Mouse (Mus musculus): ENCODE measurements around the gene Jmy. TPM values are rescaled to one million over a fixed set of nuclear protein-coding genes. Genes with fewer than 3 reads are reported as not detected.
A peak's percentile ranks its signal among the peaks of the same experiment; 100 is the strongest.

Gene Jmy
- 22.0 and 23.8 TPM in 2 replicates for total RNA-seq (2014; rRNA removed)
- 5.0 and 7.8 TPM in 2 replicates for polyA plus RNA-seq (2015; fragmentation: Nextera tagmentation; extraction: Ambion mirVana)

DNA sequence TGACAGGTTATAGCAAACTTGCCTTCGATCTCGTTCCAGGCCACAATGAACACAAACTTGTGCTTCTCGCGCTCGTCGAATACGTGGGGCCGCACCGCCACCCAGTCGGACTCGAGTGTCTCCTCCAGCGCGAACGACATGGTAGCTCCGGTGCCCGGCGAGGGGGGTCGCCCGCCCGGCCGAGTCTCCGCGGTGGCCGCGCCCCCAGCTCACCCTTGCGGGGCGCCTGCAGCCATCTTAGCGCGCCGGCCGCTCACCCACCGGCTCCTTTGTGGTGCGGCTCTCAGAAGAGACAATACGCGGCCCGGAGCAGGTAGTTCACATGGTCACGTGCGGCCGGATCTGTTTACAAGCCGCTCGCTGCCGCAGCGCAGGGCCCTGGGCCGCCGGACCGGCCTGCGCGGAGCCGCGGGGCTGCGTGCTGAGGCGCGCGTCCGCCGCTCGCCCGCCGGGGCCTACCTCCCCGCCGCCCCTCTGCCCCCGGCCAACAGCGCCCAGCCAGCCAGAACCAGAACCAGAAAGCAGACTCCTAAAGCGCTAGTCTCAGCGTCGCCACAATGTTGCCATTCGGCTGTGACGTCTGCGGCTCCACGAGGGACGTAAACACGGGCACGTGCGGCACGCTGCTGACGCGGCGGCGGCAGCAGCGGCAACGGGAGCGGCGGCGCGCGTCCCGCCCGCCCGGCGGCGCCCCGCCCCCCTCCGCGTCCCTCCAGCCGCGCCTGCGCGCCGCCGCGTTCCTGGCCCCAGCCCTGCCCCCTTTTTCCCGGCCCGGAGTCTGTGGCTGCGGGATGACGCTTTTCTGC is at the start of gene Jmy:
TSS of gene Jmy (minus strand) at position 642 of the 806 bp plus-strand sequence.
- H3K27me3 ChIP-seq (ENCODE audit: insufficient read depth, low read length) = no peaks in the 10 kb centered on the region
- under 1% methylated on average over 77 of the region's 105 CpGs for WGBS
- peak within 1 kb of the TSS; percentile 81 for H3K4me2 ChIP-seq (ENCODE audit: low read depth, low read length, poor library complexity, severe bottlenecking)
- H3K4me1 ChIP-seq (ENCODE audit: insufficient read depth, low read length) = peaks cover 8% of the 10 kb centered on the region
- DNase-seq (ENCODE audit: low spot score) (peak; percentile 94), ATAC-seq (ENCODE audit: low FRiP score) (peak; percentile 96)
- H3K4me3 ChIP-seq (ENCODE audit: low read depth, low read length) = peak within 1 kb of the TSS; percentile 99
- H3K27ac ChIP-seq (ENCODE audit: low read depth, low read length) = peak within 1 kb of the TSS; percentile 92
- peak within 1 kb of the TSS; percentile 92 for H3K9ac ChIP-seq (replicated peaks; ENCODE audit: low read length, poor library complexity, severe bottlenecking)
- H3K36me3 ChIP-seq (ENCODE audit: insufficient read depth, low read length) = no peaks in the 10 kb centered on the region
- no peak for TF ChIP-seq CTCF (IDR thresholded peaks at IDR 0.05)
- H3K9me3 ChIP-seq (ENCODE audit: low read length) = no peaks in the 10 kb centered on the region

DNA sequence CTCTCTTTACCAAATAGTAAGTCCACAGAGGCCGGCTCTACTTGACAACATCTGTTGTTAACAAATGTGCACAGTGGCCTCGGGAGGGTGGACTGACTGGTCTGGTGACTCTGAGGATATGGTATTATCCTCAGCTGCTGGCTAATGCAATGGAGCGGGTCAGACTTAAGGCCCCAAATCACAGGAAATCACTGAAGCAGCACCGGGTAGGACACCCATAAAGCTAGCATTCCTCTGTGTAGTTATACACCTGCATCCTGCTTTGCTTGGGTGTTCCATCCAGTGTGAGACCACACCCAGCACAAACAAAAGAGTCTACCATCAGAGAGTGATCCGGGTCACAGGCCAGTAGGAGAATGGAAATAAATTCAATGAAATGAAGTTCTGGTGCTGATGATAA is 48.0 kb upstream of the Jmy start:
- no peak overlapping the region for H3K4me3 ChIP-seq (ENCODE audit: low read depth, low read length)
- no peak overlapping the region for H3K9ac ChIP-seq (replicated peaks; ENCODE audit: low read length, poor library complexity, severe bottlenecking)
- DNase-seq (ENCODE audit: low spot score) (no peak), ATAC-seq (ENCODE audit: low FRiP score) (no peak)
- TF ChIP-seq CTCF (IDR thresholded peaks at IDR 0.05) = no peak
- no peaks in the 10 kb centered on the region for H3K27me3 ChIP-seq (ENCODE audit: insufficient read depth, low read length)
- H3K4me2 ChIP-seq (ENCODE audit: low read depth, low read length, poor library complexity, severe bottlenecking) = no peak overlapping the region
- 75% methylated on average over 5 of the region's 5 CpGs for WGBS
- H3K36me3 ChIP-seq (ENCODE audit: insufficient read depth, low read length) = no peaks in the 10 kb centered on the region
- H3K27ac ChIP-seq (ENCODE audit: low read depth, low read length) = no peak overlapping the region
- no peaks in the 10 kb centered on the region for H3K4me1 ChIP-seq (ENCODE audit: insufficient read depth, low read length)
- H3K9me3 ChIP-seq (ENCODE audit: low read length) = no peaks in the 10 kb centered on the region

DNA sequence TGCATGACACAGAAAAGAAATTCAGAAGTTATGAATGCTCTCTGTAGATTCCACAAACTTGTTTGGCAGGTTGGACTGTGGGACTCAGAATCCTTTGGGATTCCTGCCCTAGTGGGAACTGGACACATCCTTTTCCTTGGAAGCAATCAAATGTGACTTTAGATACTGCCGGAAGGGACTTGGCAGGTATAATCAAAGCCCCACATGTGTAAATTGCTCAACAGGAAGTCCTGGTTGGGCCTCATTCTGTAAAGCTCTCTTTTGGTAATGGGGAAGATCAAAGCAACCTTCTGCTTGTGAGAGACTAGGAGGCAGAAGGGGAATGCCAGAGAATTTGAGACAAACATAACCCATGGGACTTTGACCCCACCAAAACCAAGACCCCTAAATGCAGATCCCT is 46.4 kb upstream of the Jmy start:
- no peaks in the 10 kb centered on the region for H3K27me3 ChIP-seq (ENCODE audit: insufficient read depth, low read length)
- ATAC-seq (ENCODE audit: low FRiP score) (no peak), DNase-seq (ENCODE audit: low spot score) (no peak)
- no peak overlapping the region for H3K9ac ChIP-seq (replicated peaks; ENCODE audit: low read length, poor library complexity, severe bottlenecking)
- H3K4me1 ChIP-seq (ENCODE audit: insufficient read depth, low read length) = no peaks in the 10 kb centered on the region
- no peak overlapping the region for H3K4me3 ChIP-seq (ENCODE audit: low read depth, low read length)
- no peaks in the 10 kb centered on the region for H3K36me3 ChIP-seq (ENCODE audit: insufficient read depth, low read length)
- no peak for TF ChIP-seq CTCF (IDR thresholded peaks at IDR 0.05)
- no peaks in the 10 kb centered on the region for H3K9me3 ChIP-seq (ENCODE audit: low read length)
- H3K4me2 ChIP-seq (ENCODE audit: low read depth, low read length, poor library complexity, severe bottlenecking) = no peak overlapping the region
- WGBS = 78% methylated on average over 1 of the region's 1 CpGs
- no peak overlapping the region for H3K27ac ChIP-seq (ENCODE audit: low read depth, low read length)

DNA sequence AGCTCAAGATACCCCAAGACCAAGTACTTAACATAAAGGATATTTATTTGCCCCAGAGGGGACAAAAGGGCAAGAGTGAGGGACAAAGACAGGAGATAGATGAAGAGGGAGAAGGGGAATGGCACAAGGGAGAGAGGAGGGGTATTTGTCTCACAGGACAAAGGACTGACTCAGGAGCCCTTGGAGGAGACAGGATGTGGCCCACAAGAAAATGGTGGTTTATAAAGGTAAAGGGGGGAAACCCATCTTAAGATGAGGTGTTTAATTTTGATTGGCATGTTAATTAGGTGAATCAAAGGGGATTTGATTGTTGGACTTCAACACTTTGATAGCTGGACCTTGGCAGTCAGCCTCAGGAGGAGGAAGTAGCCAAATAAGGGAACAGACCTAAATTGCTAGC is 44.7 kb upstream of the Jmy start:
- no peak overlapping the region for H3K4me2 ChIP-seq (ENCODE audit: low read depth, low read length, poor library complexity, severe bottlenecking)
- DNase-seq (ENCODE audit: low spot score) = no peak
- ATAC-seq (ENCODE audit: low FRiP score) = no peak
- no peaks in the 10 kb centered on the region for H3K36me3 ChIP-seq (ENCODE audit: insufficient read depth, low read length)
- no peak for TF ChIP-seq CTCF (IDR thresholded peaks at IDR 0.05)
- no peaks in the 10 kb centered on the region for H3K9me3 ChIP-seq (ENCODE audit: low read length)
- no peaks in the 10 kb centered on the region for H3K4me1 ChIP-seq (ENCODE audit: insufficient read depth, low read length)
- H3K4me3 ChIP-seq (ENCODE audit: low read depth, low read length) = no peak overlapping the region
- H3K27ac ChIP-seq (ENCODE audit: low read depth, low read length) = no peak overlapping the region
- no peak overlapping the region for H3K9ac ChIP-seq (replicated peaks; ENCODE audit: low read length, poor library complexity, severe bottlenecking)
- H3K27me3 ChIP-seq (ENCODE audit: insufficient read depth, low read length) = no peaks in the 10 kb centered on the region

DNA sequence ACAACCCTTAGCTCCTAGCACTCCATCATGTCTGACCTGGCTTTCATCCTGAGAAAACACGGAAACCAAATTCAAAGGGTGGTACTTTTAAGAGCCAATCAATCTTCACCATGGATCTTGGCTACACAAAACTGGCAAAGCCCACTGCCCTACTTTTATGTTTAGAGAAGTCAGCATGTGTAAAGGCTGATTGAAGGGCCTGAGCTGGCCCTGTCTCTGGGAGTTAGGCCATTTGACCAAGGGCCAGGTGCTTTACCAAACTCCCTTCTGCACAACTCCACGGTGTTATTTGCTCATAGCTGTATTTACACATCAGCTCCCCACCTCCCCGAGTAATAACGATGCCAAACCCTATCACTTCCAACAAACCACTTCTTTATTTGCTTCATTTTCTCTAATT is 39.7 kb upstream of the Jmy start:
- Histone ChIP-seq H3K27ac (ENCODE audit: low read depth, low read length) (no peak overlapping the region), H3K27me3 (ENCODE audit: insufficient read depth, low read length) (no peaks in the 10 kb centered on the region), H3K36me3 (ENCODE audit: insufficient read depth, low read length) (no peaks in the 10 kb centered on the region), H3K4me1 (ENCODE audit: insufficient read depth, low read length) (no peaks in the 10 kb centered on the region), H3K9me3 (ENCODE audit: low read length) (no peaks in the 10 kb centered on the region), H3K4me2 (ENCODE audit: low read depth, low read length, poor library complexity, severe bottlenecking) (no peak overlapping the region), H3K4me3 (ENCODE audit: low read depth, low read length) (no peak overlapping the region), H3K9ac (replicated peaks; ENCODE audit: low read length, poor library complexity, severe bottlenecking) (no peak overlapping the region)
- DNase-seq (ENCODE audit: low spot score) = peak; percentile 54
- no peak for ATAC-seq (ENCODE audit: low FRiP score)
- no peak for TF ChIP-seq CTCF (IDR thresholded peaks at IDR 0.05)
- 79% methylated on average over 4 of the region's 4 CpGs for WGBS

DNA sequence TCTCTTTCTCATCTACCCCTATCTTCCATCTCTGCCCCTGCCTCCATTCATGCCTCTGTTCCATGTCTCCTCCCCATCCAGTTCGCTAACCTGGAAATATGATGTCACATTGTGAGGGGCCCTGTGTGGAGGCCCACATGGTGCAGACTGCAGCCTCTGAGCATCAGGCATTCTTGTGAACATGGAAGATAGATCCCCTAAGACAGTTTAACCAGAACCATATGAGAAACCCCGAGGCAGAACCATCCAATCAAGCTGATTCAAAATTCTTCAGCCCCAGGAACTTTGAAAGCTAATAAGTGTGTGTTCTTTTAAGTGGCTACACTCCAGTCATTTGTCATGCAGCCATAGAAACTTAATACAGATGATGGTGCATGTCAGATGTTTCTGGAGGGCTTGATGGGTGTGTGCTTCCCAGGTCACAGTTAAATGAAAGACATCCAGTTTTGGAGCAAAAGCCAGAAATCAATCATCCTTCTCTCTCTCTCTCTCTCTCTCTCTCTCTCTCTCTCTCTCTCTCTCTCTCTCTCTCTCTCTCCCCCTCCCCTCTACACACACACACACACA is 19.2 kb upstream of the Jmy start:
- no peak overlapping the region for H3K27ac ChIP-seq (ENCODE audit: low read depth, low read length)
- no peaks in the 10 kb centered on the region for H3K9me3 ChIP-seq (ENCODE audit: low read length)
- ATAC-seq (ENCODE audit: low FRiP score) (no peak), DNase-seq (ENCODE audit: low spot score) (no peak)
- no peak for TF ChIP-seq CTCF (IDR thresholded peaks at IDR 0.05)
- H3K36me3 ChIP-seq (ENCODE audit: insufficient read depth, low read length) = no peaks in the 10 kb centered on the region
- no peaks in the 10 kb centered on the region for H3K27me3 ChIP-seq (ENCODE audit: insufficient read depth, low read length)
- H3K9ac ChIP-seq (replicated peaks; ENCODE audit: low read length, poor library complexity, severe bottlenecking) = no peak overlapping the region
- H3K4me1 ChIP-seq (ENCODE audit: insufficient read depth, low read length) = no peaks in the 10 kb centered on the region
- 71% methylated on average over 2 of the region's 2 CpGs for WGBS
- H3K4me2 ChIP-seq (ENCODE audit: low read depth, low read length, poor library complexity, severe bottlenecking) = no peak overlapping the region
- H3K4me3 ChIP-seq (ENCODE audit: low read depth, low read length) = no peak overlapping the region

Data from midbrain, postnatal 0 days (tissue).